Mouse (Mus musculus) lung, adult 2 months (tissue): ENCODE measurements around the gene Bpgm.

Experiments
- CTCF ChIP-seq: fragments of 200-500 bp; IDR thresholded peaks from 2 replicates; pipeline ENCODE4 v1.5.1; 2011; ENCODE audit warnings: mild to moderate bottlenecking, low read length, control low read depth; ENCODE audit not compliant: insufficient read depth
- POLR2A ChIP-seq: fragments of 200-500 bp; IDR thresholded peaks from 2 replicates; pipeline ENCODE4 v1.6.1; 2011; ENCODE audit warnings: low read depth, mild to moderate bottlenecking, control low read depth, low read length, borderline replicate concordance; ENCODE audit errors: extremely low read depth

DNA sequence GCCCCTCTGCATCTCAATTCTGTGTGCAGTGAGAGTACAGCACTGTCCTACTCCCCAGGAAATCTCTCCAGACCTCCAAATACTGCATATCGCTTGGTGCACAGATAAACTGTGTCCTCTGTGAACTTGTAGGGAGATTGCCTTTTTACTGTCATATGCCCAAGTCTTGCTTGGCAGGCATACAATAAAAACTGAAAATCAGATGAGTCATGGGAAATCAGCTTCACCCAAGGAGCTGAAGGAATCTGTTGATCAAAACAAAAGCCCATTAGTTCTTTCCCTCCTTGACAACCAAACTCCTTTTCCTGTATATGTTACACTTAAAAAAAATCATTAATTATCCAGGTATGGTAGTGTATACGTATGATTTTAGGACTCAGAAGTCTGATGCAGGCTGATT lies 32.2 kb upstream of the Bpgm start:
- TF ChIP-seq POLR2A (no peak), CTCF (no peak)
